Mouse (Mus musculus): ENCODE results near the gene Pdcd1. TPM values are rescaled to one million over a fixed set of nuclear protein-coding genes. Genes with fewer than 3 reads are reported as not detected.
"Not testable (repeated sequence)": the region's sequence is repeated elsewhere in the genome, so short reads cannot be mapped to it uniquely, and the experiment has no call there.

Gene Pdcd1
- polyA plus RNA-seq, 1 experiment from 2014 or later: 0.31 TPM

DNA sequence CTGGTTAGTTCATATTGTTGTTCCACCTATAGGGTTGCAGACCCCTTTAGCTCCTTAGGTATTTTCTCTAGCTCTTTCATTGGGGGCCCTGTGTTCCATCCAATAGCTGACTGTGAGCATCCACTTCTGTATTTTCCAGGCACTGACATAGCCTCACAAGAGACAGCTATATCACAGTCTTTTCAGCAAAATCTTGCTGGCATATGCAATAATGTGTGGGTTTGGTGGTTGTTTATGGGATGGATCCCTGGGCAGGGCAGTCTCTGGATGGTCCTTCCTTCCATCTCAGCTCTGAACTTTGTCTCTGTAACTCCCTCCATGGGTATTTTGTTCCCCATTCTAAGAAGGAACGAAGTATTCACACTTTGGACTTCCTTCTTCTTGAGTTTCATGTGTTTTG, 5.9 kb upstream of the Pdcd1 start:
- not testable (repeated sequence) for H3K27ac ChIP-seq (ENCODE audit: poor library complexity, severe bottlenecking); ATAC-seq (ENCODE audit: insufficient number of reproducible peaks, low FRiP score); H3K36me3 ChIP-seq; H3K9ac ChIP-seq; H3K4me2 ChIP-seq; H3K9me3 ChIP-seq (replicated peaks); H3K27me3 ChIP-seq (replicated peaks); H3K4me1 ChIP-seq (replicated peaks); H3K4me3 ChIP-seq
- 81% methylated on average over 1 of the region's 1 CpGs for WGBS

GRCm38 (mm10) chr1:94057401-94057800, 5.0 kb upstream of the Pdcd1 start:
- no peak overlapping the region for H3K9ac ChIP-seq
- no peak for ATAC-seq (ENCODE audit: insufficient number of reproducible peaks, low FRiP score)

GRCm38 (mm10) chr1:94055966-94056365, 3.6 kb upstream of the Pdcd1 start:
- Histone ChIP-seq H3K4me2 (no peak overlapping the region), H3K27ac (ENCODE audit: poor library complexity, severe bottlenecking) (no peak overlapping the region), H3K9ac (no peak overlapping the region), H3K4me3 (no peak overlapping the region), H3K27me3 (replicated peaks) (no peaks in the 10 kb centered on the region), H3K36me3 (no peaks in the 10 kb centered on the region), H3K4me1 (replicated peaks) (peaks cover 9% of the 10 kb centered on the region; the same call in 1 of the 2 replicates), H3K9me3 (replicated peaks) (no peaks in the 10 kb centered on the region)
- WGBS: 40% methylated on average over 3 of the region's 3 CpGs
- no peak for ATAC-seq (ENCODE audit: insufficient number of reproducible peaks, low FRiP score)

More at GRCm38 (mm10) chr1:94057401-94057800, 5.0 kb upstream of the Pdcd1 start:
- no peaks in the 10 kb centered on the region for H3K9me3 ChIP-seq (replicated peaks)
- H3K4me1 ChIP-seq (replicated peaks): peaks cover 8% of the 10 kb centered on the region; the same call in 1 of the 2 replicates
- WGBS: 85% methylated on average over 2 of the region's 2 CpGs
- H3K27me3 ChIP-seq (replicated peaks): no peaks in the 10 kb centered on the region
- no peak overlapping the region for H3K4me3 ChIP-seq
- no peaks in the 10 kb centered on the region for H3K36me3 ChIP-seq
- no peak overlapping the region for H3K4me2 ChIP-seq
- H3K27ac ChIP-seq (ENCODE audit: poor library complexity, severe bottlenecking): no peak overlapping the region

- no peaks in the 10 kb centered on the region for H3K9me3 ChIP-seq (replicated peaks)
- WGBS: 84% methylated on average over 1 of the region's 1 CpGs
- ATAC-seq (ENCODE audit: insufficient number of reproducible peaks, low FRiP score): no peak
- H3K4me3 ChIP-seq: no peak overlapping the region
- peaks cover 9% of the 10 kb centered on the region; the same call in 1 of the 2 replicates for H3K4me1 ChIP-seq (replicated peaks)
- H3K36me3 ChIP-seq: no peaks in the 10 kb centered on the region
- H3K9ac ChIP-seq: no peak overlapping the region
- no peaks in the 10 kb centered on the region for H3K27me3 ChIP-seq (replicated peaks)
- H3K4me2 ChIP-seq: no peak overlapping the region
- no peak overlapping the region for H3K27ac ChIP-seq (ENCODE audit: poor library complexity, severe bottlenecking)
Observed at GRCm38 (mm10) chr1:94054481-94054880, 2.1 kb upstream of the Pdcd1 start.

DNA sequence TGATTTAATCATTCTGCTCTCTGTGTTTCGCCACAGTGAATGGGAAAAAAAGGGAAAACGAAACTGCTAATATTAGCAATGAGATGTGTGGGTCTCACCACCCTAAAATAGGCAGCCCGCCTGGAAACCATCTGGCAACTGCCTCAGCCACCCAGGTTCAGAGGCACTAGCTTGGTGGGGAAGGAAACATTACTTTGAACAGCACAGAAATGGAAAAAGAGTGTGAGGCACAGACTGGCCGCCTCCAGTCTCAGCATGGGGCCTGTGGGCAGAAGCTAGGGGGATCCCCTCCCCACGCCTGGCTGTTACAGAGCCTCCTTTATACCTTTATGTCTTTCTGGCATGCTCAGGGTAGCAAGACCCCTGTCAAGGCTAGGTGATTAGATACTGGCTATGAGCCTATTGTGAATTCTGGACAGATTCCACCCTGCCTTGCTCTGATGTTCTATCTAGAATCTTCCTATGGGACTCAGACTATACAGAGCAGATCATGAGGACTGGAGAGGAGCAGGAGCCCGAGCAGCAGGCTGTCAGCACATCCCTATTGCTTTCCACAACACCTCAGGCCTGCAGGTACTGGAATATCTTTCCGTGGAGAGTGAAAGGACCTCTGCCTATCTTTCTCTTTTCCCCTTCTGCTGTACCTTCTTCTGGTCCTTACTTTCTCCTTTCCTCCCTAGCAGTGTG, 1.3 kb upstream of the Pdcd1 start:
- H3K4me1 ChIP-seq (replicated peaks): peaks cover 9% of the 10 kb centered on the region; the same call in 1 of the 2 replicates
- H3K9ac ChIP-seq: no peak overlapping the region
- H3K4me3 ChIP-seq: no peak overlapping the region
- no peak overlapping the region for H3K4me2 ChIP-seq
- no peak for ATAC-seq (ENCODE audit: insufficient number of reproducible peaks, low FRiP score)
- no peaks in the 10 kb centered on the region for H3K9me3 ChIP-seq (replicated peaks)
- no peak overlapping the region for H3K27ac ChIP-seq (ENCODE audit: poor library complexity, severe bottlenecking)
- H3K27me3 ChIP-seq (replicated peaks): no peaks in the 10 kb centered on the region
- 44% methylated on average over 7 of the region's 7 CpGs for WGBS
- no peaks in the 10 kb centered on the region for H3K36me3 ChIP-seq

DNA sequence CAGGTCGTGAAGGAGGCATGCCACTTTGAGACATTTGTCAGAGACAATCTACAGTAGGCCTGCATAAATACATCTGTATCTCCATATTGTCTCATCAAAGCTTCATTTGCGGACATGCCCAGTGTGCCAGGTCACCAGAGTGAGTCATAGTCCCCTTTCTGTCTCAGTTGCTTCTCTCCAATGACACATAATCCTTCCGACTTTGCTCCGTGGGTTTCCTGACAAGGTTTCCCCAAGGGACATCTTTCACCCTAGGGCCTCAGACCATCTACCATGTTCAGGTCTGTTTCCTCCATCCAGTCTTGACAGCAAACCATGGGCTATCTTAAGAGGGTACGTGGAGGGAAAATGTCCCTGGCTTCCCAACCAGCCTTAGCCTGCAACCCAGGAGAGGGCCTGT, 1.2 kb downstream of the Pdcd1 start:
- no peaks in the 10 kb centered on the region for H3K9me3 ChIP-seq (replicated peaks)
- peaks cover 9% of the 10 kb centered on the region; the same call in 1 of the 2 replicates for H3K4me1 ChIP-seq (replicated peaks)
- H3K4me3 ChIP-seq: no peak overlapping the region
- no peak overlapping the region for H3K9ac ChIP-seq
- H3K27ac ChIP-seq (ENCODE audit: poor library complexity, severe bottlenecking): no peak overlapping the region
- no peak for ATAC-seq (ENCODE audit: insufficient number of reproducible peaks, low FRiP score)
- no peak overlapping the region for H3K4me2 ChIP-seq
- H3K36me3 ChIP-seq: no peaks in the 10 kb centered on the region
- WGBS: 76% methylated on average over 5 of the region's 5 CpGs
- no peaks in the 10 kb centered on the region for H3K27me3 ChIP-seq (replicated peaks)

DNA sequence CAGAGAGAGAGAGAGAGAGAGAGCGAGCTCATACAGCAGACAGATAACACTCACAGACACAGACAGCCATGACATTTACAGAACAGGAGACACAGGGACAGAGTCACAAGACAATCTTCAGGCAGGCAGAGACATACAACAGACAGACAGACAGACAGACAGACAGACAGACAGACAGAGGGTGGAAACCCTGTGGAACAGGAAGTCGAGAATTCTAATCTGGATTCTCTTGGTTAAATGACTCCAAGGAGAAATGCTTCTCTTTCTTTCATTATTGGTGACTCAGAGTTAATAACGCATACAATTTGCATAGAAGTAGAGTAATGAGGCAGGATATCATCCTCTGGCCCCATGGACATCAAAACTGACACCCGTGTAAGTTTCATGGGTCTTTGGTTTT, 5.8 kb downstream of the Pdcd1 start:
- no peak overlapping the region for H3K27ac ChIP-seq (ENCODE audit: poor library complexity, severe bottlenecking)
- H3K4me2 ChIP-seq: no peak overlapping the region
- H3K9me3 ChIP-seq (replicated peaks): no peaks in the 10 kb centered on the region
- no peaks in the 10 kb centered on the region for H3K27me3 ChIP-seq (replicated peaks)
- WGBS: 73% methylated on average over 4 of the region's 4 CpGs
- H3K4me3 ChIP-seq: no peak overlapping the region
- H3K36me3 ChIP-seq: no peaks in the 10 kb centered on the region
- H3K9ac ChIP-seq: no peak overlapping the region
- H3K4me1 ChIP-seq (replicated peaks): no peaks in the 10 kb centered on the region
- no peak for ATAC-seq (ENCODE audit: insufficient number of reproducible peaks, low FRiP score)

- Histone ChIP-seq H3K36me3 (no peaks in the 10 kb centered on the region), H3K4me2 (no peak overlapping the region), H3K4me1 (replicated peaks) (no peaks in the 10 kb centered on the region), H3K9me3 (replicated peaks) (no peaks in the 10 kb centered on the region), H3K9ac (no peak overlapping the region), H3K27ac (ENCODE audit: poor library complexity, severe bottlenecking) (no peak overlapping the region), H3K4me3 (no peak overlapping the region), H3K27me3 (replicated peaks) (no peaks in the 10 kb centered on the region; the same call in 1 of the 2 replicates)
- ATAC-seq (ENCODE audit: insufficient number of reproducible peaks, low FRiP score): no peak
- WGBS: 75% methylated on average over 3 of the region's 3 CpGs
Observed at GRCm38 (mm10) chr1:94045559-94045958, 6.8 kb downstream of the Pdcd1 start.

DNA sequence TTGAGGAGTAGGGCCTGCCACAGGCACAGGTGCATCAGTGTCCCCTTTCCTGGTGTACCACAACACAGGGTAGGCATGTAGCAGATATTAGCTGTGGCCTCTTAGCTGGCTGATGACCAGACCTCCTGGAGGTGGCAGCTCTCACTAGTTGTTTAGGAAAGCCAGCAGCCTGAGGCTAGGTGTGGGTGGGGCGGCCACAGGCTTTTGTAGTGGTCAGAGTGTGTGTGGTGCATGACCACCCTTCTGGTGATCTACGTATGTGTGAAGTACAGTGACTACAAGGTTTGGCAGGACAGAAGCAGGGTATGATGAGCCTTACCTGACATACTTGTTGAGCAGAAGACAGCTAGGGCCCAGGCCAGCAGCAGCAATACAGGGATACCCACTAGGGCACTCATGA, 12.0 kb downstream of the Pdcd1 start:
- 91% methylated on average over 2 of the region's 2 CpGs for WGBS
- no peak overlapping the region for H3K4me3 ChIP-seq
- H3K27ac ChIP-seq (ENCODE audit: poor library complexity, severe bottlenecking): no peak overlapping the region
- H3K9ac ChIP-seq: no peak overlapping the region
- ATAC-seq (ENCODE audit: insufficient number of reproducible peaks, low FRiP score): no peak
- no peaks in the 10 kb centered on the region for H3K9me3 ChIP-seq (replicated peaks)
- H3K27me3 ChIP-seq (replicated peaks): peaks cover 5% of the 10 kb centered on the region; the same call in 1 of the 2 replicates
- no peak overlapping the region for H3K4me2 ChIP-seq
- no peaks in the 10 kb centered on the region for H3K36me3 ChIP-seq
- H3K4me1 ChIP-seq (replicated peaks): peaks cover 6% of the 10 kb centered on the region

- peak; percentile 91 for ATAC-seq (ENCODE audit: insufficient number of reproducible peaks, low FRiP score)
- Histone ChIP-seq H3K27me3 (replicated peaks) (peaks cover 5% of the 10 kb centered on the region; the same call in 1 of the 2 replicates), H3K27ac (ENCODE audit: poor library complexity, severe bottlenecking) (peak overlapping the region; percentile 96), H3K9ac (peak overlapping the region; percentile 64), H3K9me3 (replicated peaks) (no peaks in the 10 kb centered on the region), H3K4me3 (peak overlapping the region; percentile 47), H3K36me3 (no peaks in the 10 kb centered on the region), H3K4me2 (peak overlapping the region; percentile 84), H3K4me1 (replicated peaks) (peaks cover 13% of the 10 kb centered on the region)
- WGBS: under 1% methylated on average over 25 of the region's 25 CpGs
Observed at GRCm38 (mm10) chr1:94034984-94035743, 17.2 kb downstream of the Pdcd1 start.

DNA sequence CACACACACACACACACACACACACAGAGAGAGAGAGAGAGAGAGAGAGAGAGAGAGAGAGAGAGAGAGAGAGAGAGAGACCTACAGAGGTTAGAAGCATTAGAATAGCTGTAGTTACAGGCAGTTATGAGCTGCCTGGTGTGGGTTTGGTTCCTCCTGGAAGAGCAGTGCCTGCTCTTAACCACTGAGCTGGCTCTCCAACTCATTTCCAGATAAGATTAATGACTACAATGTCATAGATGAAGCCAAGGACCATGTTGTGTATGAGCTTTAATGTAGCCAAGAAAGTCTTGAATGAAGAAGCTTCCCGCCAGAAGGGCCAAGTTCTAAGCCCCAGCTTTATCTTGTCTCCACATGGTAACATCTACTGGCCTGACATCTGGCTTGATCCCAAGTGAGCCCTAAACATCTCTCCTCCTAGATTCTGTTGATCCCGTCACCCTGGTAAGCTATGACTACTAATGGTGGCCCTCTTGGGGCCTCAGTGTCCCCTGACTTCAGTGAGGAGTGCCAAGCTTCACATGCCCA, 19.2 kb downstream of the Pdcd1 start:
- 81% methylated on average over 2 of the region's 2 CpGs for WGBS
- Histone ChIP-seq H3K36me3 (no peaks in the 10 kb centered on the region), H3K27me3 (replicated peaks) (no peaks in the 10 kb centered on the region)

More for the DNA sequence above, 19.2 kb downstream of the Pdcd1 start:
- H3K4me3 ChIP-seq: no peak overlapping the region
- peaks cover 13% of the 10 kb centered on the region for H3K4me1 ChIP-seq (replicated peaks)
- no peak overlapping the region for H3K27ac ChIP-seq (ENCODE audit: poor library complexity, severe bottlenecking)
- no peak overlapping the region for H3K9ac ChIP-seq
- ATAC-seq (ENCODE audit: insufficient number of reproducible peaks, low FRiP score): no peak
- no peaks in the 10 kb centered on the region for H3K9me3 ChIP-seq (replicated peaks)
- no peak overlapping the region for H3K4me2 ChIP-seq
